Comparison of ENCODE assay signal across 9 mouse cellular contexts in genomic region chr4:70259726-70260418, GRCm38 (mm10).
DNase-seq lines count a peak whose midpoint lies in the region; ATAC-seq and TF ChIP-seq lines count a peak whose summit lies in the region.
"Had no signal": no experiment of that assay in that cellular context is flagged by ENCODE, and none has a peak within 500 bp of the region (broad histone marks: within the 10 kb centered on the region; RNA-seq: fewer than 3 reads in every experiment).

No protein-coding gene starts in this region.

- H3K36me3 ChIP-seq in heart, postnatal 0 days (replicated peaks; ENCODE audit: control insufficient read depth, insufficient read depth, low read length), result peaks cover 40% of the 10 kb centered on the region
- peaks cover 30% of the 10 kb centered on the region for H3K36me3 ChIP-seq in neural tube, embryonic 12.5 days

- ATAC-seq in heart, postnatal 0 days (ENCODE audit: insufficient read depth, low read depth), result no peak
- ATAC-seq in frontal cortex, adult (ENCODE audit: low TSS enrichment), result peak; percentile 48
- 0 out of 2 replicates have a peak, but pooled peaks have one; percentile 39 for ATAC-seq in neural tube, embryonic 12.5 days (ENCODE audit: low FRiP score, low read depth)
- no peak for ATAC-seq in granulocyte monocyte progenitor cell, adult 5-6 weeks (replicated peaks; ENCODE audit: poor library complexity, severe bottlenecking)
- ATAC-seq in megakaryocyte-erythroid progenitor cell, adult 5-6 weeks (replicated peaks; ENCODE audit: low FRiP score, low TSS enrichment, poor library complexity, severe bottlenecking), result no peak
- ATAC-seq: CD4-positive, CD25-positive, alpha-beta regulatory T cell, adult 4 months had no signal

- H3K9me3 ChIP-seq in heart, postnatal 0 days (replicated peaks; ENCODE audit: control insufficient read depth, low read length), result no peaks in the 10 kb centered on the region
- H3K9me3 ChIP-seq in neural tube, embryonic 12.5 days, result no peaks in the 10 kb centered on the region

- TF ChIP-seq EP300 in heart, postnatal 0 days (IDR thresholded peaks at IDR 0.05; ENCODE audit: low read depth), result no peak

- H3K4me1 ChIP-seq in heart, postnatal 0 days (ENCODE audit: control insufficient read depth, insufficient read depth), result no peaks in the 10 kb centered on the region
- H3K4me1 ChIP-seq in neural tube, embryonic 12.5 days, result peaks cover 4% of the 10 kb centered on the region; the same call in 1 of the 2 replicates

- no peak overlapping the region for H3K4me2 ChIP-seq in heart, postnatal 0 days (ENCODE audit: low read depth, low read length)
- H3K4me2 ChIP-seq in neural tube, embryonic 12.5 days (replicated peaks), result no peak overlapping the region

- 87% methylated on average over 3 of the region's 3 CpGs for WGBS in heart, postnatal 0 days
- WGBS in neural tube, embryonic 12.5 days, result 51% methylated on average over 3 of the region's 3 CpGs

- TF ChIP-seq CTCF in heart, postnatal 0 days (IDR thresholded peaks at IDR 0.05; ENCODE audit: low read depth), result peak; percentile 8; the same call in 1 of the 2 replicates

- no peak overlapping the region for H3K27ac ChIP-seq in heart, postnatal 0 days (ENCODE audit: low read depth)
- no peak overlapping the region for H3K27ac ChIP-seq in neural tube, embryonic 12.5 days

- no peak for DNase-seq in heart, postnatal 0 days (ENCODE audit: low spot score)
- DNase-seq in heart, adult 9 months (ENCODE audit: low spot score in 2 of 2), result no peak
- peak; percentile 36 for DNase-seq in brain, embryonic 18.5 days (ENCODE audit: low read depth, low spot score)
- no peak for DNase-seq in heart, adult 8-10 months (ENCODE audit: low spot score)

- no peaks in the 10 kb centered on the region for H3K27me3 ChIP-seq in heart, postnatal 0 days (ENCODE audit: control insufficient read depth, insufficient read depth, low read length)
- H3K27me3 ChIP-seq in neural tube, embryonic 12.5 days (replicated peaks), result no peaks in the 10 kb centered on the region

- H3K4me3 ChIP-seq in heart, postnatal 0 days (ENCODE audit: low read depth, low read length), result no peak overlapping the region
- no peak overlapping the region for H3K4me3 ChIP-seq in neural tube, embryonic 12.5 days

- no peak overlapping the region for H3K9ac ChIP-seq in heart, postnatal 0 days (replicated peaks; ENCODE audit: low read depth, low read length)
- no peak overlapping the region for H3K9ac ChIP-seq in neural tube, embryonic 12.5 days

Comparison
In these comparisons a context has a peak if more than half of its experiments do, and no peak if none do; other contexts are left out.
1. ATAC-seq: peak in frontal cortex, adult (single experiment) and neural tube, embryonic 12.5 days (single experiment); none in heart, postnatal 0 days (single experiment), granulocyte monocyte progenitor cell, adult 5-6 weeks (single experiment) and megakaryocyte-erythroid progenitor cell, adult 5-6 weeks (single experiment).